Mouse (Mus musculus): ENCODE results near the gene Gdap1l1. TPM values are rescaled to one million over a fixed set of nuclear protein-coding genes. Genes with fewer than 3 reads are reported as not detected.
"Not testable (repeated sequence)": the region's sequence is repeated elsewhere in the genome, so short reads cannot be mapped to it uniquely, and the experiment has no call there.

The Gdap1l1 gene
- total RNA-seq, 2 experiments from 2014 or later: not detected

DNA sequence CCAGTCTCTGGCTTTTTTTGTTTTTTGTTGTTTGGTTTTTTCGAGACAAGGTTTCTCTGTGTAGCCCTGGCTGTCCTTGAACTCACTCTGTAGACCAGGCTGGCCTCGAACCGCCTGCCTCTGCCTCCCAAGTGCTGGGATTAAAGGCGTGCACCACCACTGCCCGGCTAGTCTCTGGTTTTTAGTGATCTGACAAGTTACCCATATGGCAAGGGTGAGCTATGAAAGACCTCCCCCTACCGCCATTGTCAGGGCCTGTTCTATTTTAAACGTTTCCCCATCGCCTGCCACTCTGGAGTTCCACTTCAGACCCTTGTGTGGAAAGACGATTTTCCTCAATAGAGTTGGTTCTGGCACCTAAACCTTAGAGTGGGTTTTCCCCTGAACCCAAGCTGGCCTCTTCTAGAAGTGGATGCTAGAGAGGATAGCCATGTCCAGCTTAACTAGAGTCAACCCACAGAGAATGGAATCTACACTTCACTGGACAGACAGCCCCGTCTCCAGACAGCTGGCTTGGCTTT is 17.9 kb upstream of the Gdap1l1 start:
- intact Hi-C loops (cut with DNase I): no loop called here
- no peak for DNase-seq (ENCODE audit: low spot score)

DNA sequence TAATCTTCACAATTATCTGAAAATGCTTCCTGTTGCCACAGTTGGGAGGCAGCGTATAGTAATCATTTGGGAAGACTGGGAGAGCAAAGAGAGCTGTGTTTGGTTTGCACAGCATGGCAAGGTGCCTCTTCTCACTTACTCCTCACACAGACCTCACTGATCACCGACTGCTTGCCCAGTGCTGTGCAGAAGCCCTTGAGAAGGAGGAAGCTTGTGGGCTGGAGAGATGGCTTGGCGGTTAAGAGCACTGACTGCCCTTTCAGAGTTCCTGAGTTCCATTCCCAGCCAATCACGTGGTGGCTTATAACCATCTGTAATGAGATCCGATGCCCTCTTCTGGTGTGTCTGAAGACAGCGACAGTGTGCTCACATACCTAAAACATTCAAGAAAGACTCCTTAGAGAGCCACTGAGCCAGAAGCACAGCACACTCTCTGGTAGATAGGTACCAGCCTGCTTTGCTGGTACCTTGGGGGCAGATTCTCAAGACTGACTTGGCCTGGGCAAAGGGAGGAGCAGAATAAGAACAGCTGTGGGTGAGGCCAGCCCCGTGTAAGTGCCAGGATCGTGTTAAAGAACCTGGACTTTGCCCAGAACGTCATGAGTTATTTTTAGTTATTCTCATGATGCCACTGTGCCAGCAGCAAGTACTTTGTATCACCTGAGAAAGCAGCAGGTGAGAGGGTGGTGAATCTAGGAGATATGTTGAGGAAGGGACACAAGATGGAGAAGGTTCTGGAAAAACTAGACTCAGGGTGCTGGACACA is 15.2 kb upstream of the Gdap1l1 start:
- intact Hi-C loops (cut with DNase I): no loop called here
- DNase-seq (ENCODE audit: low spot score): no peak

DNA sequence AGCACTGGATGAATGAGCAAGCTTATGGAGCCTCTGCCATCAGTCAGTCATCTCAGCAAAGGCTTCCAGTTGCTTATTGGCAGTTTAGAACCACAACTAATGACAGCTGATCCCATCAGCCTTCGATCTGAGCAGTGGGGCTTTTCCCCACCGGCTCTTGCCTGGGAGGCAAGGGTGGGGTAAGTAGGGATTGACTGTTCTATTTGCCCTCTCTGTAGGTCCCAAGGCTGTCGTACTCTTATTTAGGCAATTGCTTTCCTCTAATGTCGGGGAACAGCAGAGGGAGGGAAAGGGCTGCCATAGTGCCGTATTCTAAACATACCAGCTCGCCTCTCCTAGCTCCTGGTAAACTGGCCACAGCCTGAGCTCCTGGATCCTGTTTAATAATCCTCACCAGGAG is 13.7 kb upstream of the Gdap1l1 start, which contains the start of gene Oser1:
TSS of gene Oser1 (minus strand) at position 101 of the 400 bp plus-strand sequence.
- intact Hi-C loops (cut with DNase I): no loop called here
- DNase-seq (ENCODE audit: low spot score): no peak

DNA sequence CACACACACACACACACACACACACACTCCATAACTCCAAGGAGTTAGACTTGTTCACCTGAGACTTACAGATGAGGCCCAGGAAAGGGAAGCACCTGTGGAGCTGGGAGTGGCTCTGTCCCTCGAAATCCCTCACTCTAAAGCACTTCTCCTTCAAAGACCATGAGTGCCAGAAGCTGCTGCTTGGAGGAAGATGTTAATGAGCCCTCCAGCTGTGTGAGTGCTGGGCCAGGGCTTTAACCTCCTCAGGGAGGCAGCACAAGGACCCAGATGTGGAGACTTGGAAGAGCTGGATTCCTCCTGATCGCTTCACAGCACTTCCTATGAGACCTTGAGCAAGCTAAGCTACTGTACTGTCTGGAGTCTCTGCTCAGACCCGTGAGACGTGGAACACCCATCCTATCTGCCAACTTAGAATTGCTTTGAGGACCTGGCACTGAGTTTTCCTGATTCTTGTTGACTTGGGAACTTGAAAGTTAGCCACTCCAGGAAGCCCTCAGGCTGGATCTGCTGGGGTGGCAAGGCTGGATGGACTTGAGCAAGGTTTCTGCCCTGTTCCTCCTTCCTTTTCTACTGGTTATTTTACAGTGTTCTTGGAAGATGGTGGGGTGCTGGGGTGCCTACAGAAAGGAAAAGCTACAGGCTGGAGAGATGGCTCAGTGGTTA is 9.8 kb upstream of the Gdap1l1 start:
- intact Hi-C loops (cut with DNase I): no loop called here
- DNase-seq (ENCODE audit: low spot score): no peak

DNA sequence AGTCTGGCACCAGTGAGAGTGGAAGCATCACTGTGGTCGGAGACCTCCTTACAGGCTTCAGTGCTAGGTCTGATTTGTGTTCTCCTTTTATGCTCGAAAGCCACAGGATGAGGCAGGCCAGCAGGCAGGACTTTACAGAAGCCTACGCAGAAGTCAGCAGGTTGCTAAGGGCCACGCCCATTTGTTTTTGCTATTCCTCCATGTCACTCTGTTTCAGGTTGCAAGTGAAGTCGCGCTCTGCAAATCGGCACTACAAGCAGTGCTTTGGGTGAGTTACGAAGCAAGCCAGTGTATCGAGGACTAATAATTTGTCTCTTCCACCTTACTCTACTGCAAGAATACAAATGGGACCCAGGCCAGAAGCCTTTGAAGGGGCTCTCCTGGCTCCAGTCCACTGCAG is 7.0 kb upstream of the Gdap1l1 start:
- no peak for DNase-seq (ENCODE audit: low spot score)
- intact Hi-C loops (cut with DNase I): no loop called here

DNA sequence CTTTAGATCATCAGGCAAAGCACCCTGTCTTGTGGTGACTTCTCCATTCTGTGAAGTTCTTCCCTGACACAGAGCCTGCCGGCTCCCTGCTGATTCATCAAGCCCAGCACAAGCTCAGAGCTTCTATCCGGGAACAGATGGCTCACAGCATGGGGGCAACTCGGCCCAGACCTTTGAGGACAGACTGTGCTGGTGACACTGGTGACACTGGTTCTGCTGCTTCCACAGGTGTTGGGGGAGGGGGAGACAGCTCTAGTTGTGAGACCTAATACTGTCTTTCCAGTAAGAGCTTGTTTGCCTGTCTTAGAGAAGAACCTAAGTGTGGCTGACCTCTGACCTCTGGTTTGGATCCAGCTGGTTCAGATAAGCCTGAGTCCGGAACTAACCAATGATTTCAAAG is 4.3 kb upstream of the Gdap1l1 start:
- no peak for DNase-seq (ENCODE audit: low spot score)
- intact Hi-C loops (cut with DNase I): no loop called here

DNA sequence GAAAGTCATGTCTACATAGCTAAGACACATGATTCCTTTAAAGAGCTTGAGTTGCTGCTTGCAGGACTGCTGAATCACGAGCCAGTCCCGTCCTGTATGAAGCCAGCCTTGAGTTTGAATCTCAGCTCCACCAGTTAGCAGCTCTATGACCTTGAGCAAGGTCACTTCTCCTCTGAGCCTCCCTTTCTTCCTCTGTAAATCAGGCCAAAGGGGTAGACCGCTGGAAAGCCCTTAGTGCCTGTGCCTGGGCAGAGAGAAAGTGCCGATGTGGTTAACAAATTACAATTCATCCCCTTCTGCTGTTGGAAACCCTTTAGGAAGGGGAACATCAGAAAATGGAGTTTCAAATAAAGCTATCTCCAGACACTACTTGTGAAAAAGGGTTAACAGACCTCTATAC is 476 bp upstream of the Gdap1l1 start:
- intact Hi-C loops (cut with DNase I): no loop called here
- DNase-seq (ENCODE audit: low spot score): no peak

DNA sequence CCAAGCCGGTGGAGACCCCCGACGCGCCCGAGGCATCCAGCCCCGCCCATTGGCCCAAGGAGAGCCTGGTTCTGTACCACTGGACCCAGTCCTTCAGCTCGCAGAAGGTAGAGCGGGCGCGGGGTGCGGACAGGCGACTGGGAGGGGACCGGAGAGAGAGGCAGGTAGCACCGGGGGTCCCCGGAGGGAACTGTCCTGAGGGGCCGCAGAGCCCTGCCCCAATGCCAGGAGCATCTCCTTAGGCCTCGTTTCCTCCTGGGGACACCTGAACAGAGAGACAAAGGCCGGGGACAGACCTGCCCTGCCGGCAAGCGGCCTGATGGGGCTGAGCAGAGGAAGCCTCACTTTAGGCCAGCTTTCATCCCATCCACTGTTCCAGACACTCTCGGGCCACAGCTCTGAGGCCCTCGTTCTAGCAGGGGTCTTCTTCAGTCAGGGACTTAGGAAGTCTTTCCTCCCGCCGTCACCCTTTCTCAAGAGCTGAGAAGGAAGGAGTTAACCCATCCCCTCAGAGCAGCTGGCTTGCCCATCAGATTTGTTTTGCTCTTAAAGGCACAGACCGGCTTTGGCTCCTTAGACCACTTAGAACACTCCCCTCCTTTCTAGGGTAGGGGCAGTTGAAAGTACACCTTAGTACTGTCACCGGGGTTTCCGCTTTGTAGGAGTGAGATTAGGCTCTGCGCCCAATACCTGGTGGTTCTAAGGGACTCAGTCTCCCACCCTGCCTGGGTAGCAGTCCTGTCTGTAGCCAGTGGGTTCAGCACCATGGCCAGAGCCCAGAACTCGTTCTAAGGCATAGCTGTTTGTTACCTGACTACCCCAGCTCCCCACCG is 559 bp downstream of the Gdap1l1 start:
- no peak for DNase-seq (ENCODE audit: low spot score)
- intact Hi-C loops (cut with DNase I): no loop called here

DNA sequence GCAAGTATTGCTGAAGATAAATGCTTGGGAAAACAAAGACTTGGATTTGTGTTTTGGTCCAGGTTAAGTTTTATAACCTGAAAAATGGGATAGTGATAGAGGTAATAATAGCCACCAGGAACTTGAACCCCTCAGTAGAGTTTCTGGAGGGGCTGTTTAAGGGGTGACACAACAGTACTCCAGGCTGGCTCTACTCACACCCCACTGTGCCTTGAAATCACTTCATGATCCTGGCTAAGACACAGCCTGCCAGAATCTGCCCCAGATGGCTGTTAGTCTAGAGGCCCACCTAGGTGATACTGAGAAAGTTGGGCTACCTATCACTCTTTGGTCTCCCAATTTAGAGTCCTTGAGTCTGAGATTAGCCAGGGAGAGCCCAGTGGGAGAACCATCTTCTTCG is 1.2 kb downstream of the Gdap1l1 start:
- no peak for DNase-seq (ENCODE audit: low spot score)
- intact Hi-C loops (cut with DNase I): no loop called here

DNA sequence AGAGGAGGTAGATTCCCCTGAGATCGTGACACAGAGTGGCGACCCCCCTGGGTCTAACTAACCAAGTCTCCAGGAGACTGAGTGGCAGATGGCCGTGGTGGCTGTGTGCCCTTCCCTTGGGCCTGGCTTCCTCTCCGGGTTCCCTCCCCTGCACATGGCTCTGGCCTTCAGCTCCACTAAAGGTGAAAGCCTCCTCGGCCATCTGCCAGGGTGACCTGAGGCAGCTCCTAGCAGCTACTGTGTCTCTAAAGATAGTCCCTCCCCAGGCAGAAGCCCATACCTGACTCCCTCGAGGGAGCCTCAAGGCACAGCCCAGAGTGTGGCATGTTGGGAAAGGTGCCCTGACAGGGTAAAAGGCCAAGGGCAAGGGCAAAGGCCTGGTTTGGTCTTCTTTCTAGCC is 5.3 kb downstream of the Gdap1l1 start:
- intact Hi-C loops (cut with DNase I): no loop called here
- no peak for DNase-seq (ENCODE audit: low spot score)

DNA sequence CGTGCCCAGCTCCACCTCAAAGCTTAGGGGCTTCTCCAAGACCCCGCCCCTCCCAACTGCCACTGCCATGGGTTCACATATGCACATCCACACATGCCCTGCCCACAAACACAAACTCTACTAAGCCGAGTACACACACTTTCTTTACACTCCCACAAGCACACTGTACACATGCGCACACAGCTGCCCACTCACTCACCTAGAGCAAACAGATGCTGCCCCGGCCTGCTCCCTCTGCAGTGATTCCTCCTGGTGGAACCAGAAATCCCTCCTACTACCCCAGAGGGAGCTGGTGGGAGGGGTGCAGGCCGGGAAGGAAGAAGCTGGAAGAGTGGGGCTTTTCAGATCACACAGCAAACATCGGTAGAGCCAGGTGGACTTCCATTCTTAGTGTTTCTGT is 5.7 kb downstream of the Gdap1l1 start:
- intact Hi-C loops (cut with DNase I): no loop called here
- DNase-seq (ENCODE audit: low spot score): no peak

DNA sequence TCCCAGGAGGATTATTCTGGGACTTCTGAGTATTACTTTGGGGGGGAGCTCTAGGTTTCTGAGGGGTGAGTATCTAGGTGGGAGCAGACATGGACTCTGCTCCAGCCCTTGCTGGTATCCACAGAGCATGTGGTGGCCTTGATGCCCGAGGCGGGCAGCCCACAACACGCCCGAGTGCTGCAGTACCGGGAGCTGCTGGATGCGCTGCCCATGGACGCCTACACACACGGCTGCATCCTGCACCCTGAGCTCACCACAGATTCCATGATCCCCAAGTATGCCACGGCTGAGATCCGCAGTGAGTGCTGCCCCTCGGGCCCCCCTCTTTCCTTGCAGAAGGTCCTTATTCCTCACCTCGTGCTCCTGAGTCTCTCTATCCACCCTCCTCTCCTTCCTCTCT is 9.1 kb downstream of the Gdap1l1 start:
- intact Hi-C loops (cut with DNase I): no loop called here
- DNase-seq (ENCODE audit: low spot score): no peak

DNA sequence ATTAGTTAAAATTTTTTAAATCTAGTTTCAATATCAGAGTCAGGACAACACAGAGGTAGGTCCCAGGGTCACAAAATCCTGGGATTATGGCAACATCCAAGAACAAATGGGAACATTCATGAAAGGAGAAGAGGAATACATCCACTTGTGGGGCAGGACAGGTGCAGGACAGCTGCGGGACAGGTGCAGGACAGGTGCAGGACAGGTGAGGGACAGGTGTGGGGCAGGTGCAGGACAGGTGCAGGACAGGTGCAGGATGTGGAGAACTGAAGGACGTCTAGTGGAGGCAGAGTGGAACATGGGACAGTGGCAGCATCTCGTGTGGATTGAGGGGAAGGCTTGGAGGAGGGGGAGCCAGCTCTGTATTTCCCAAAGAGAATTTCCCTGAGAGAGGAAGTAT is 11.0 kb downstream of the Gdap1l1 start:
- no peak for DNase-seq (ENCODE audit: low spot score)
- intact Hi-C loops (cut with DNase I): no loop called here

DNA sequence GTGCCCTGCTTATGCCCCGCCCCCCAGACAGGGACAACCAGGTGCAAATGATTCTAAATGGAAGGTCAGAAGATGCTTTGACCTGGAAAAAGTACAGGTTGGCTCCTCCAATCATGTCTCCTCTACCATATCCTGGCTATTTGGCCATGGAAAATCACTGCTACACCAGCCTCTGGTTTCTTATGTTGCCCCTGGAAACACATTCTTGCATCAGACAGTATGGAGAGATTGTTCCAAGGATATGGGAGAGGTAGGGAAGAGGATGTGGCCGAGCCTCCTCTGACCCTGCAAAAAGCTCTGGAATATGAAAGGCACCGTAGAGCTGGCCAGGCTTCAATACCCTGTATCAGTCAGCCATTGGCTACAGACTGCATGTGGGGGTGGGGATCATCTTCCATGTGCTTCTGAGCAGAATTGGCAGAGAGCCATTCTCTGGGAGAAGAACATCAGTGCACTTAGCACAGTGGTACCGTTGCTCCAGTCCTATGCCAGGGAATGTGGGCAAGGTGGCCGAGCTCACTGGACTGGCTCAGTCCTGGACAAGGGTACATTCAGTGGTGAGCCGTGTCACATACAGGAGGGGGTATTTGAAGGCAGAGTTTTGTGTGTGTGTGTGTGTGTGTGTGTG is 12.5 kb downstream of the Gdap1l1 start:
- DNase-seq (ENCODE audit: low spot score): no peak
- intact Hi-C loops (cut with DNase I): no loop called here

DNA sequence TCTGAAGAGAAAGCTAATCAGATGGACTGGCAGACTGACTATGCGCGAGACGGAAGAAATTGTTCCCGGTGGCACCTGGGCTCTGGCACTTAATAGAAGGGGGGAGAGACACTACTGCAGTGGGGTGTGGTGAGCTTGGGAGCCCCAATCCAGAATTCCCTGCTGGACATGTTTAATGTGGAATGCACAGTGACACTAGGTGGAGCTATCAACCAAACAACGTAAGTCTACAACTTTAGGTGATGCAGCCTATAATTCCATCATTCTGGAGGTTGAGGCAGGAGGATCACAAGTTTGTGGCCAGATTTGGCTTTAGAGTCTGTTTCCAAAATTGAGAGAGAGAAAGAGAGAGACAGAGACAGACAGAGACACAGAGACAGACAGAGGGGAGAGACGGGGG is 14.5 kb downstream of the Gdap1l1 start:
- no peak for DNase-seq (ENCODE audit: low spot score)
- intact Hi-C loops (cut with DNase I): no loop called here

DNA sequence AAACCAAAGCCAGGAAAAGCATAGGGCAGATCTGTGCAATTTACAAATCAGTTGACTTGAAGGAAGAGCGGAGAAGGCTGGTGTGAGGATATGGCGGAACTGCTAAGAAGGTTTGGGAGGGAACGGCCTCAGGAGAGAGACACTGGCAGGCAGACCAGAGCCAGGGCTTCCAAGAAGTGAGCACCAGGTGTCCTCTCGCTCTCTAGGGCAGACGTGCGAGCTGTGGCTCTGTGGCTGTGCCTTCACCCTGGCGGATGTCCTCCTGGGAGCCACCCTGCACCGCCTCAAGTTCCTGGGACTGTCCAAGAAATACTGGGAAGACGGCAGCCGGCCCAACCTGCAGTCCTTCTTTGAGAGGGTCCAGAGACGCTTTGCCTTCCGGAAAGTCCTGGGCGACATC is 15.1 kb downstream of the Gdap1l1 start:
- DNase-seq (ENCODE audit: low spot score): no peak
- intact Hi-C loops (cut with DNase I): no loop called here

DNA sequence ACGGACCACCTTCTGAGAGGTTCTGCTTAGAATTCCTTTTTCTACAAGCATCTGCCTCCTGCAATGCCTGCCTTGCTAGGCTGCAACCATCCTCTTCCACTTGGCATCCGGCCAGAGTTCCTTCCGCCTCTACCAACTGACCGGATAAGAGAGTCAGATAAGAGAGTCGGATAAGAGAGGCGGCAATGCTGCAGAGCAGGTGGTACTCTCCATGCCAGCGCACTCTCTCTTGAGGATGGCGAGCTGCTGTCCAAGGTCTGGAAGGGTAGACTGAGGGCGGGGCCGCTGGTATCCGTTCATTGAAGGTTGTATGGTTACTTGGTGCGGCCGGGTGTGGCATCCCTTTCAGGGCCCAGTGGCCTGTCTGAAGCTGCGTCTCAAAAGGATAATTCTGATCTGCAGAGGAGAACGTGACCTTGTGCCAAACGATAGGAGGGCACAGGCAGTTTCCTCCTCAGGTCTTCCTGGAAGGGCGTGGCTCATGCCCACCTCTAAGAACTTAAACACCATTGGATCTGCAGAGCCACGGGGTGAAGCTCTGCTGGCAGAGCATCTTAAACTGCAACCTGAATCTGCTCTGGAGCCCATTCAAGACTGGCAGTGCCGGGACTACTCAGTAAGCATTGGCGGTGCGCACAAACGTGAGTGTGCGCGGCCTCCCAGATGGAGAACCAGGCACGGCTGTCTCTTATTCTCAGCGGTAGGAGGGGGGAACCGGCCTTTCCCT is 20.4 kb downstream of the Gdap1l1 start:
- DNase-seq (ENCODE audit: low spot score): no peak

DNA sequence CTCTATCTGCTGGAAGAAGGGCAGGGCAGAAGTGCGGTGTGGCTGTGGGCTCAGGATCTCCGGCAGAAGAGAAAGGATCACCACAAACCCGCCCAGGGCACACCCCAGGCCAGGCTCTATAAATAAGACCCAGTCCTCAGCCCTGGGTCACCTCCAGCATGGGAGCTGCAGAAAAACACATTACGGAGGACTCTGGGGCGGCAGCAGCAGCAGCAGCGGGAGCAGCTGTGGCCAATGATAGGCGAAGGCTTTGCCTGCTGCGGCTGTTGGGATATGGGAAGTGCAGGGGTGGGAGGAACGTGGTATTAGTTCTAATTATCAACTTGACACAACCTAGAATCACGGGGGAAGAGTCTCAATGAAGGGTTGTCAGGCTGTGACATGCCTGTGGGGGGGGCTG is 21.1 kb downstream of the Gdap1l1 start:
- DNase-seq (ENCODE audit: low spot score): no peak
- intact Hi-C loops (cut with DNase I): no loop called here

More for the DNA sequence above, 20.4 kb downstream of the Gdap1l1 start:
- intact Hi-C loops (cut with DNase I): no loop called here

DNA sequence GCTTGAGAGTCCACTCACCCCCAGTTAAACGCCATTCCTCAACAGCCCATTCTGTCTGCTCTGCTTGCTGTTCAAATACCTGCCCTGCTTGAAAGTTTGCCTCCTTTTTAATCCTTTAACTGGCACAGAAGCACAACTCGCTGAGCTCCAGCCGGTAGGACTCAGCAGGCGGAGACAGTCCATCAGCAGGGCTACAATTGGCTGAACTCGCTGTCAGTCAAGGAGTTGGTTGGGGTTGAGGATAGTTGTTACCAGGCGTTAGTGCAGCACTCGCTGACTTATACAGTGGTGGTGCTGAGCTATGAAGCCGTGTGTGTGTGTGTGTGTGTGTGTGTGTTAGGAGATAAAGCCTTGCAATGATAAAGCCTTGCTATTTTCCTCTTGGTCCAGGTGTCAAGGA is 22.3 kb downstream of the Gdap1l1 start:
- DNase-seq (ENCODE audit: low spot score): no peak
- intact Hi-C loops (cut with DNase I): no loop called here

DNA sequence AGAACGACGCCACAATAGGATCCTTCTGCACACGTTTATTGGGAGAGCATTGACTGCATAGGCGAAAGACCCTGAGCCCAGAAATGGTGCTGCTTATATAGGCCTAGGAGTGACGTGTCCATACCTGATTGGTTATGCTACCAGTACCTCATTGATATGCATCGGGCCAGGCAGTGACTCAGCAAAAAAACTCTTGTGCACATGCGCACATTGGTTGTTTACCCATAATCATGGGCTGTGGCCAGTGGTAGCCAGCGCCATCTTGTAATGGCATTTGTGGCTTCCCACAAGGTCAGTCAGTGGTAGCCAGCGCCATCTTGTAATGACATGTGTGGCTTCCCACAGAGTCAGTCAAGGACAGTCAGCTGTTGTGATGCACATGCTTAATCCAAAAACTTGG is 23.0 kb downstream of the Gdap1l1 start:
- intact Hi-C loops (cut with DNase I): not testable (repeated sequence)

More for the DNA sequence above, 23.0 kb downstream of the Gdap1l1 start:
- not testable (repeated sequence) for DNase-seq (ENCODE audit: low spot score)
